Mouse (Mus musculus) kidney, adult 18-20 months (tissue): ENCODE measurements around the gene Tatdn3.
"Not testable (repeated sequence)": the region's sequence is repeated elsewhere in the genome, so short reads cannot be mapped to it uniquely, and the experiment has no call there.

Experiments
- DNase-seq: peaks from one replicate; pipeline ENCODE4 v3.0.0; 2021

The Tatdn3 gene

DNA sequence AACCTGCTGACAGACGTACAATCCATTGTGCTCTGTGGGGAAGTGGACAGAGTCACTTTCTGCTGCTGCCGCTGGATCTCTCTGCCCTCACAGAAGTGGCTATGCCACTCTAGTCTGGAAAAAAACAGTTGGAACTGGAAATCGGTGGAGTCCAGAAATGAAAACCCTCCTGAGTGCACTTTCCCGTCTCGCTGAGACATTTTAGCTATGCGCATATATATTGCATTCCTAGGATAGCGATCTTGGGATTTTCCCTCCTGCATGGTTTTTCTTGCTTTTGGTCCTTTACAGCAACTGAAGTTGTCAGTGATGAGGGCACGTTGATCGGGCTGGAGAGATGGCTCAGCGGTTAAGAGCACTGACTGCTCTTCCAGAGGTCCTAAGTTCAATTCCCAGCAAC is 32.5 kb downstream of the Tatdn3 start:
- DNase-seq, result peak; percentile 11

DNA sequence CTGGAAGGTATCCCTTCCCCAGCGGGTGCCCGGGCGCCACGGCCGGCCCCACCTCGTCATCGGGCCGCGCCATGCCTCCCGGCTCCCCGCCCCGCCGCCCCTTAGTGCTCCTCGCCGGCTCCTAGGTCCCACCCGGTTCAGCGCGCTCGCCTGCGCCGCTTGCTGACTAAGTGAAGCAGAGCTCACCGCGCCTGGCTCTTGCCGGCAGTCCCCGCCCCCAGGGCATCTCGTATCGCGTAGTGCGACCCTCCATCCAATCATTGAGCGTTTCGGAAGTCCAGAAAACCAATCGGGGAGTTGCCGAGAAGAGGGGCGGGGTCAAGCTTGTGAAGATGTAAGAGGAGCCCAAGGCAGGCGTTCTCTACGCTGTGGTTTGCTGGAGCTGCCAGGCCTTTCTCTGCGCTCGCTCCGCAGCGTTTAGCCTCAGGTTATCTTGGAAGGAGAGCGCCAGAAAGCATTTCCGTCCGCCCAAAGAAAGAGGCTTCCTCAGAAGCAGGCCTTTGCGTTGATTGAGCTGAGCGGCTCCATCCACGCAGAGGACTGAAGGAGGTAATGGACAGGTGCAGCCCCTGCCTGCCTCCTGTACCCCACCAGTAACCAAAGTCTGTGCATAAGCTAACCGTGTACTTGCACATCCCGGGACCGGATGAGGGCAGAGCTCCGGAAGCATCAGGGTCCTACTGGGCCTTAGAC is 36.6 kb downstream of the Tatdn3 start, which contains the start of gene Flvcr1:
TSS of gene Flvcr1 (minus strand) at position 138 of the 693 bp plus-strand sequence.
- peak; percentile 97 for DNase-seq

GRCm38 (mm10) chr1:191025016-191026012 is 37.4 kb downstream of the Tatdn3 start:
- DNase-seq, result peak; percentile 53

DNA sequence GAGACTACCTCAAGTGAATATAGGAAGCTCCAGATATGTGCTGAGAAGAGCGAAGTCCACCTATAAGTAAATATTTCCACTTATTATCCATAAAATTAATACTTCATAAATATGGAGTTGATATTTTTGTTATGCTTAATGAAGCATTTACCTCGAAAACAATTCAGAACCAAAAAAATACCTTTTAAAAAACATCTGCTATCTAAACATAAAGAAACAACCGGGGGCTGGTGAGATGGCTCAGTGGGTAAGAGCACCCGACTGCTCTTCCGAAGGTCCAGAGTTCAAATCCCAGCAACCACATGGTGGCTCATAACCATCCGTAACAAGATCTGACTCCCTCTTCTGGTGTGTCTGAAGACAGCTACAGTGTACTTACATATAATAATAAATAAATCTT is 38.9 kb downstream of the Tatdn3 start:
- not testable (repeated sequence) for DNase-seq

DNA sequence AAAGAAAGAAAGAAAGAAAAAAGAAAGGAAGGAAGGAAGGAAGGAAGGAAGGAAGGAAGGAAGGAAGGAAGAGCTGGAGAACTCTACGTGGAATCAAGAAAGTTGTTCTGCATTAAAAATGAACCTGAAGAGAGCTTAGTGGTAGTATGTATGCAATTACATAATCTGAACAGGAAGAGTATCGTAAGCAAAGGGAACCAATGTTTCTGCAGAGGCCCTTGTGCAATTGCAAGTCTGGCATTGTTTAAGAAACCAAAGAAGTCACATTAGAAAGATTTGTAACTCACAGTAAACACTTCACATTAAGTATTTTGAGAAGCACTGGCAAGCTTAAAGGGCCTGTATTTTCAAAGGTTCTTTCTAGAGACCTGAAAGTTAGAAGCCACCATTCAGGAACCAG is 39.6 kb downstream of the Tatdn3 start:
- no peak for DNase-seq

GRCm38 (mm10) chr1:191021016-191021415 is 41.7 kb downstream of the Tatdn3 start:
- no peak for DNase-seq

- no peak for DNase-seq
Measured at GRCm38 (mm10) chr1:191020217-191020924, 42.4 kb downstream of the Tatdn3 start.

DNA sequence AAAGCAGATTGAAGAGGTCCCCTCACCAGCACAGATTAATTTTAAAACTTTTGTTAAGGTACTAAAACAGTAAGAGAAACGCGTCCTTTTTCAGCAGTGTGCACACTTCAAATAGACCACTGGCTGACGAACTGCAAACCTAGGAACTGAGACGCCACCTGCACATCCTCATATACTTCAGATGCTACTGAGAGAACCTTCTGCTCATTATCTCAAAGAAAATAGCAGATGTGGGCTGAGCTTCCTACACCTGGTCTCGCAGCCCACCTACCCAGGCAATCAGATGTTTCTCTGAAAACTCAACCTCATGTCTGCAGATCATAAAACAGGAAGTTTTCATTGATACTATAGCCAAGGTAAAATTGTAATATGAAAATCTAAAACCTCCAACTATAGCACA is 42.9 kb downstream of the Tatdn3 start:
- DNase-seq, result no peak

DNA sequence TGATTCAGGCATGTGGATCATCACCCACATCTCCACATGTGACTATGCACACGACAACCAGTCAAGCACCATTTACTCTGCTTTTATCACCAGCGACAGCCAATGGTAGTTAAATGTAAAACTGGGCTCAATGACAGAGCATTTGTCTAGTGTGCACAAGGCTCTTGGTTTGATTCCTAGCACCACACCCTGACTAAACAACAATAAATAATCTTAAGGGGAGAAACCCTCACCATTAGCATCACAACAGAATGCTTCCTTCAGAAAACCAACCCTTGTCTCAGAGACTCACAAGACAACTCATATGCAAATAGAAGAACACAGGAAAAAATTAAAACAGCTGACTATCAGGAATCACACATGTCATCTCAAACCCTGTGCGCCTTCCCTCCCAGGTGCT is 48.5 kb downstream of the Tatdn3 start:
- no peak for DNase-seq

DNA sequence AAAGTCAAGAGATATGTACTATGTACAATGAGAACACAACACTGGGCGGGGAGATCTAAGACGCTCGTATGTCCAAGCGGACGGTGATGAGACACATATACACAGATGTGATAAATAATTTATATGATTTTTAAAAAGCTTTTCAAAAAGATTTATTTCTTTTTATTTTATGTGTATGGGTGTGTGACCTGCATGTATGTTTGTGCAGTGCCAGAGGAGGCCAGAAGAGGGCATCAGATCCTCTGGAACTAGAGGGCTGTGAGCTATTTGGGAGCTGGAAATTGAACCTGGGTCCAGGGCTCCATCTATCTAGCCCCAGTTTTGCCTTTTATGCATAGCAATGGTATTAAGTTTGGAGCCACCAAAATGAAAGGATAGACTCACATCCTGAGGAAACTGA is 54.0 kb downstream of the Tatdn3 start:
- no peak for DNase-seq

GRCm38 (mm10) chr1:191002201-191002600 is 60.5 kb downstream of the Tatdn3 start:
- no peak for DNase-seq

DNA sequence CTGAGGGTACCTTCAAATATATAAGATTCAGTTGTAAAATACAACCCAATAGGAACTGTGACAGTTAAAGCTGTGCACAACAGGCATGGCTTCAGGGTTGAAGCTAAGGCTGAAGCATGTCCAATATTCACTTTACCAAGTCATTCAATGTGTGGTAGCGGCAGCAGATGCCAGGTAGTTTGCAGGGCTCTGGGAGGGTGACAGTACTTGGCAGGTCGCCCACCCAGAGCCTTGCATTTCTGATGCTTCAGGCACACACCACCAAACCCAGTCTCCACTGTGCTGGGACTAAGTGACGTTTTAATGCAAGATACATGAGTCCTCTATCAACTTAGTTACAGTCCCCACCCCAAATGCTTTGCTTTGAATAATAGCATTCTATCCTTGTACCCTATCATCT is 62.0 kb downstream of the Tatdn3 start:
- no peak for DNase-seq

DNA sequence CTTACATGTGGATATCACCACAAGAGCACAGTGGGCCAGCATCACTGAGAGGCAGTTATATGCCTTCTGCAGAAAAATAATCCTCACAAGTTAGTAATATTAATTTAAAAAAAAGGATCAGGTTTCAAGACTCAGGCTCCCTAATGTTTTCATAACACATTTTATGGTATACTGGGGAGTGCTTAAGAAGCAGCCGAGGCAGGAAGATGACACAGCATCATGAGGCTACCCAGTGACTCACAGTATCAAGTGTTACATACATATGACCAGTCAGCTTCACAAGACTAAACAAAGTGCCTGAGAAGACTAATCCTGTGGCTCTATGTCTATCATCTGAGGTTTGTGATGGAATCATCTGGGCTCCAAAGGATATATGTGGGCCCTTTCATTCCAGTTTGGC is 64.7 kb downstream of the Tatdn3 start:
- DNase-seq, result no peak

GRCm38 (mm10) chr1:190996346-190996877 is 66.3 kb downstream of the Tatdn3 start:
- no peak for DNase-seq
